Mouse (Mus musculus) megakaryocyte, adult 5-6 weeks (primary cell): ENCODE measurements around the gene Rps6ka5. TPM values are rescaled to one million over a fixed set of nuclear protein-coding genes. Genes with fewer than 3 reads are reported as not detected.
A peak's percentile ranks its signal among the peaks of the same experiment; 100 is the strongest.

ENCODE experiments used
- ATAC-seq: 2 replicates; pipeline ENCODE4 v1.8.0; 2016; ENCODE audit warnings: mild to moderate bottlenecking, inconsistent platforms; ENCODE audit not compliant: poor library complexity, severe bottlenecking
- total RNA-seq, 2 experiments: library from RNA; stranded (forward) in 1 of 2; stranded (reverse) in 1 of 2; fragments of 153-499, 151-499 nt in 1 of 2; fragments of 221-1000, 200-1000 nt in 1 of 2; gene quantifications; 2 replicates each; pipeline versions ENCODE4 v1.2.3 to v1.2.4; 2015 to 2017

Gene Rps6ka5
- total RNA-seq, 2 experiments from 2014 or later, result 19.4 to 30.9 TPM

DNA sequence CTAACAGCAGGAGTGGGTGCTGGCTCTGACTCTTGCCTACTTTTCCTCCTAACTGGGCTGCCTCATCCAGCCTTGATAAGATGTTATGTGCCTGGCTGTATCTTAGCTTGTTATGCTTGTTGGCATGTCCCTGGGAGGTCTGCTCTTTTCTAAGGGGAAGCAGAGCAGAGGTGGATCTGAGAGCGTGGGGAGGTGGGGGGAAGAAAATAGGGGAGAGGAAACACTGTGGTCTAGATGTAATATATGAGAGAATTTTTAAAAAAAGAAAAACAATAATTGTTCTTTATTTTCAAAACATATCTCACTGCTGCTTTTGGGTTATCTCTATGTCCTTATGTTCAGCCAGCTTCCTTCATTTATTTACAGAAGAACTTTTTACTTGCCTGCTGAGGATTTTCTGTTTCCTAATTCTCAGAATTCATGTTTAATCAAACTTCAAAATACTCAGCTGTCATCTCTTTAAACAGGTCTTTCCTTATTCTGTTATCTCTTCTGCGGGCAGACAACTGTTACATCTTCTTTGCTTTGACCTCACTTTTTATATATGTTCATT lies 56.1 kb downstream of the Rps6ka5 start:
- ATAC-seq, result no peak

DNA sequence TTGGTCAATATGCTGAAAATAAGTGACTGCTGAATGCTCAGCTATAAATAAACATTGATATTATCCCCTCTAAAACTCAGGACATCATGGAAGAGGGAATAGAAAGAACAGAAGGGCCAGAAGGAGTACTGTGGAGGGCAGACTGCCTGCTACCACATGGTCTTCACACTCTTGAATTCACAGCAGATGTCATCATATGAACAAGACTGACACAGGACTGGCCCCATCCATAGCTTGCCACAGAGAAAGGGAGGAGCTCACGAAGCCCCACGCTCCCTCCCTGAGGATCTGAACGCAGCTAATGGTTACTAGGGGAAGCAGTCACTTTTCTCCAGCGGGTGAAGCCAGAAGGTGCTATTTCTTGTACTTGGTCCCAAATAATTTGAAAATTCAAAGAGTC lies 61.5 kb downstream of the Rps6ka5 start:
- ATAC-seq, result no peak

DNA sequence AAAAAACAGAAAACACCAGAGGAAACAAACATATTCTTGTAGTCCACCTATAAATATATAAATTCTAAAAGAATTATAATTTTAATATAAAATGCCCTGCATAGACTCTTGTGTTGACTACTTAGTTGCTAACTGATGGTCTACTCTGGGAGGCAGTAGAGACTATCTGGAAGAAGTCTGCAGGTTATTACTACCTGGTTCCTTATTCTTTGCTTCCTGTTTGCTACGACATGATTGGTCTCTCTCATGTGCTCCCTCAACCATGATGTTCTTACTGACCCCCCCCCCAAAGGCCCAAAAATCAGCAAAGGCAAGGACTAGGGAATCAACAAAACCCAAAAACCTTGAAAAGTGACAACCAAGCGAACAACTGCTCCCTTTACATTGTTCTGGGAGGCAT lies 66.7 kb downstream of the Rps6ka5 start:
- ATAC-seq, result no peak

GRCm38 (mm10) chr12:100655972-100656371 lies 70.8 kb downstream of the Rps6ka5 start:
- no peak for ATAC-seq

DNA sequence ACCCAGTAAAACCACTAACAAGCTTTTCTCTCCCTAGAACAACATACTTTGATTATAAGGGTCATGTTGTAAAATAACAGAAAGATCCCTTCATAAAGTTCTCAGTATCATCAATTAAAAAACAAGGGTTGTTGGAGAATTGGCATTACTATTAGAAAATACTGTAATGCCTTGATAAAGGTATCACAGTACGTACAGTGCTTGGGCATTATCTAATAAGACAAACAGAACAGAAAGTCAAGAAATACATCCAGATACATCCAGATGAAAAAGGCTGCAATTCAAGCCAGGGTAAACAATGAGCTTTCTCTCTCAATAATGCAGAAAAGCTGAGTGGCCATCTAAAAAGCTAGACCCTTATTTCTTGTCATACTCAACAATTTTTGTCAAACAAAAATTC lies 84.8 kb downstream of the Rps6ka5 start:
- no peak for ATAC-seq

DNA sequence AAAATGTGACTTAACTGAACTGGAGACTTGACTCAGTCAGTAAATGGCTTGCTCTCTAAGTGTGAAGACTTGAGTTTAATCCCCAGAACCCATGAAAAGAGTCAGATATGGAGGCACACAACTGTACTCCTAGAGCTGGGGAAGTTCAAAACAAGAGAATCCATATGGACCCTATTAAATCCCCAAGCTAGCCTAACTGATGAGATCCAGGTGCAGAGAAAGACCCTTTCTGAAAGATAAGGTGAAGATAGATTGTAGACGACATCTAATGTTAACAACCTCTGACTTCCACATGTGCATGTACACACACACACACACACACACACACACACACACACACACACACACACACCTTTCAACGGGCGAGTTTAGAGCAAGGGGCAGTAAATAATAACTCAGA lies 86.1 kb downstream of the Rps6ka5 start:
- no peak for ATAC-seq

DNA sequence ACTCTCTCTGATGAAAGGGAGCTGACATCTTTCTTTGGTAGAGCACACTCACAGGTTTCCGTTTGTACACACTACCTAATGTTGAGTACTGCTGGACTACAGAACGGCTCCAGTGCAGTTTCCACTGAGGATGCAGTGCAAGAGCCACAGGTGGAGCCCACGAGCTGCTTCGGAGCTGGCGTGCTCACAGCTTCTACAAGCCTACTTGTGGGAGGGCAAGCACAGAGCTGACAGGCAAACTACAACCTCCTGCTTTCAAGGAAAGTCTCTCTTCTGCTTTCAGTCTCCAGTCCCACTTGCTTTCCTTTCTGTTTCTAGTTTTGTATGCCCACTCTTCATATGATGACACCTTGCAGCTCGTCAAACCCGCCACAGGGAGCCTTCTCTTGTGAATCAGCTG lies 87.1 kb downstream of the Rps6ka5 start:
- peak; percentile 83 for ATAC-seq

DNA sequence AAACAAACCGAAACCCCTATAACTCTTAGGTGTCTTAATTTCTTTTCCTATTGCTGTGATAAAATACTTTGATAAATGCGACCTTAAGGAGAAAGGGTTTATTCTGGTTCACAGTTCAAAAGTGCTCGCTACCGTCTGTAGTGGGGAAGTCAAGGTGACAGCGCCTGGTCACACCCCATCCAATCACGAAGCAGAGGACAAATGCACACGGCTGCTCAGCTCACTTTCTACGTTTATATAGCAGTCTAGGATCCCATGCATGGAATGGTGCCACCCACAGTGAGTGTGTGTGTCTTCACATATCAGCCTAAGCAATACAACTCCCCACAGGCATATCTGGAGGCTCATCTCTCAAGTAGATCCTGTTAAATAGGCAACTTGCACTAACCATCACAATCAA lies 88.9 kb downstream of the Rps6ka5 start:
- ATAC-seq, result no peak

- ATAC-seq, result no peak
These were observed 90.0 kb downstream of the Rps6ka5 start for GRCm38 (mm10) chr12:100636733-100637132.

GRCm38 (mm10) chr12:100636299-100636633 lies 90.5 kb downstream of the Rps6ka5 start:
- peak; percentile 77 for ATAC-seq

DNA sequence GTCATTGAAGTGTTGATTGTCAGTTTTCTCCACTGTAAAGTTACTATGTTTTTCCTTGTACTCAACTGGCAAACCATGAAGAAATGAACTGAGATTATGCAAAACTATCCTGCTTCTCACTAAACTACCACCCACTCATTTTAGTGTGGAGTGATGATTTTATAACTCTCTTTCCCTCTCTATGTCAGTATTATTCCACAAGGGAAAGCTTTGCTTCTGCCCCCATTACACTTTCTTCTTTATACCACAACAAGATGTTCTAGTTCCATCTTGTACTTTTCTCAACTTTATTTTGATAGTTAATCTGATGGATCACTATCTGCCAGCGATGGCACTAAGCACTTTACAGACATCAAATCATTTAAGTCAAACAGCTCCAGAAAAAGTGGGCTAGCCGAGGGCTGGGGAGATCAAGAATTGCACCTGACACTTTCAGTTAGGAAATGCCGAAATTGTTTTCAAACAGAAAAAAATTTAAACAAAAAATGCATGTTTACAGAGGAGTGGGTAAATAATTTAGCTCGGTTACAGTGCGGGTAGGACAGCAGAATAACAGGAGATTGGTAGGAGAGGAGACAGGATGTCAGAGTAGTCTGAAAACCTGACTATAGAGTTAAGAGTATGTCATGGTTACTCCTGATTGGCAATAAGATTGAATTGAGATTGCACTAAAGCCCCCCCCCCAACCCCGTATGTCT lies 91.0 kb downstream of the Rps6ka5 start:
- no peak for ATAC-seq

DNA sequence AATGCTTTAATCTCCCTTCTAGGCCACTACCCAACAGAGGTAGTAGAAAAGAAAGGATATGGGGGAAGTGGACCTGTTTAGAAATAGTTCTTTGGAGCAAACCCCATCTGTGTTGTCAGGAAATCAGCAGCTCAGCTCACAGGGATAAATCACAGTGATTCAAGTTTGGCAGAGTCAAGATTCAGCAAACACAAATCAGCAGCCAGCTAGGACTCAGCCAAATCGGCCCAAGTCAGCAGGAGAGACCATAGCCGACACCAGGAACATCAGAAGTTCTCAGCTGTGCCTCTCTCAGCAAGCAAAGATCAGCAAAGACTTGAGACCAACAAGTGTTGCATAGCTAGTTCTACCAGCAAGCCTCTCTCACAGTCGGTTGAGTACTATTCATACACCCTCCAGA lies 93.6 kb downstream of the Rps6ka5 start:
- ATAC-seq, result no peak

DNA sequence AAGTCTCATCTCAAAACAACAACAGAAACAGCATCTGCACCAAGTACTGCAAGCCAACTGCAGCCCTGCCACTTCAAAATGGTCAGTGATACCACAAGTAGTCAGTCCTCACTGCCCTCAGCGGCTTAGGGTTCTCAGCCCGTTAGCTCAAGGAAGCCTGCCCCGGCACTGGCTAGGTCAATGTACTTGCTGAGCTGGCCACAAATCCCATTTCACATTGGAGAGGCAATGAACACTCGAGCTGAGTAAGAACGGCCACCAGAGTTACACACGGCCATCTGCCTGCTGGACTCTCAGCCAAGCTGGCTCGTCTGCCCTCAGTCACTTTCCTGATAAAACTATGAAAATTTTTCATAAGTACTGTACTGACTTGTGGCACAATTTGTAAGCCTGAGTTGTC lies 95.5 kb downstream of the Rps6ka5 start:
- no peak for ATAC-seq

GRCm38 (mm10) chr12:100629126-100629920 lies 97.5 kb downstream of the Rps6ka5 start:
- no peak; the same call in 1 of the 2 replicates for ATAC-seq

GRCm38 (mm10) chr12:100626991-100627677 lies 99.6 kb downstream of the Rps6ka5 start:
- peak; percentile 36 for ATAC-seq

GRCm38 (mm10) chr12:100626273-100626990 lies 100.4 kb downstream of the Rps6ka5 start:
- ATAC-seq, result peak; percentile 95

GRCm38 (mm10) chr12:100624854-100625447 lies 101.8 kb downstream of the Rps6ka5 start:
- ATAC-seq, result no peak

GRCm38 (mm10) chr12:100615251-100615650 lies 111.5 kb downstream of the Rps6ka5 start:
- peak; percentile 45 for ATAC-seq

DNA sequence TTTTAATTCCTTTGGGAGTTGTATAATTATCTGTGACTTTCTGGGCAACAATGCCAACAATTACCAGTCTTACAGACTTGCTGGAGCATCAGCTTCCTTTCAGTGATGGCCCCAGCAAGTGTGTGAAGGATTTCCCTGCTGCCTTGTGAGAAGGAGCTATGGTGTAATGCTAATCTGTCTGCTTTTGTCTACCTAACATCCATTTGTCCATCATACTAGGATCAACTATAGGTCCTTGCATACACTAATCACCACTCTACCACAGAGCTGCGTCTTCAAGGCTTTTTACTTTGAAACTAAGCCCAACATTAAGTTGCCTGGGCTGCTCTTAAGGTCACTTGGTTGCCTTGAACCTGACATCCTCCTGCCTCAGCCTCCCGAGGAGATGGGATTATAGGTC lies 112.9 kb downstream of the Rps6ka5 start:
- no peak for ATAC-seq

DNA sequence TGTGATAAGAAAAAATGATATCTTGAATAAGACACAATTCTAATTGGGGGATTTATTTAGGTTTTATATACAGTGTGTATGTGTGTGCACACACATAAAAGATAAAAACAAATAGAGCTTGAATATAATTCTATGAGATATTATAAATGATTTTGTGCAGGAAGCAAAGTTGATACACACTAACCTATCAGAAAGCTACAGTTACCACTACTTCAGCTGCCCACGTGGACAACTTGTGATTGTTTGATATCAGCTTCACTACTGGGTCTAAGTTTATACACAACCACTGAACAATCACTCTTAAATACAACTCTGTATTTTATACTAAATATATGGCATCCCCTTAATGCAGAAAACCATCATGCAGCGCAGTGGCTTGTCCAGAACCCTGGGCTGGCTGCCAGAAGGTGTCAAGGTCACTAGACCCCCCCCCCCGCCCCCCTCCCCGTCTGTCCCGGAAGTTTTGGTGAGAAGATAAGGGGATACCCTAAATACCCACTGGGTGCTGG lies 113.5 kb downstream of the Rps6ka5 start:
- ATAC-seq, result no peak
